Mouse (Mus musculus) forebrain, embryonic 10.5 days (tissue): ENCODE measurements at regions not wholly inside any gene's neighbourhood (a gene's known extent, or its start where the extent isn't known, plus 50 kb on each side); places are given as distances from the start of the nearest gene placed in this dataset.
"Not testable (repeated sequence)": the region's sequence is repeated elsewhere in the genome, so short reads cannot be mapped to it uniquely, and the experiment has no call there.

ENCODE experiments used
- DNase-seq: peaks from one replicate; pipeline ENCODE4 v3.0.0-alpha.2; 2017; ENCODE audit warnings: low spot score; ENCODE audit errors: extremely low spot score
- H3K27ac ChIP-seq: fragments of 300-500 bp; sonication (generic); 2 replicates; pipeline ENCODE4 v1.5.1; 2016; ENCODE audit warnings: mild to moderate bottlenecking
- H3K27me3 ChIP-seq: fragments of 300-500 bp; sonication (generic); 2 replicates; pipeline ENCODE4 v1.6.1; 2016; ENCODE audit warnings: mild to moderate bottlenecking; ENCODE audit not compliant: poor library complexity, severe bottlenecking
- H3K36me3 ChIP-seq: fragments of 300-500 bp; sonication (generic); replicated peaks from 2 replicates; pipeline ENCODE4 v1.6.1; 2016; ENCODE audit warnings: mild to moderate bottlenecking, moderate library complexity
- H3K4me1 ChIP-seq: fragments of 300-500 bp; sonication (generic); 2 replicates; pipeline ENCODE4 v1.6.1; 2016
- H3K4me3 ChIP-seq: fragments of 300-500 bp; sonication (generic); 2 replicates; pipeline ENCODE4 v1.5.1; 2016; ENCODE audit warnings: mild to moderate bottlenecking, moderate library complexity
- H3K9me3 ChIP-seq: fragments of 300-500 bp; sonication (generic); 2 replicates; pipeline ENCODE4 v1.6.1; 2016; ENCODE audit warnings: mild to moderate bottlenecking, moderate library complexity
- WGBS: fragments of 180-500 bp; shearing (Covaris S2); methylation state at CpG from one replicate; pipeline ENCODE4 v1.1.7; 2016; 5-methylcytosine and 5-hydroxymethylcytosine counted together

GRCm38 (mm10) chr10:68967976-68968968 lies 183.0 kb upstream of the Rhobtb1 start:
- WGBS = 86% methylated on average over 15 of the region's 15 CpGs
- H3K9me3 ChIP-seq = no peaks in the 10 kb centered on the region
- no peak for DNase-seq
- no peak overlapping the region for H3K4me3 ChIP-seq
- H3K27me3 ChIP-seq = no peaks in the 10 kb centered on the region
- no peak overlapping the region for H3K27ac ChIP-seq
- H3K36me3 ChIP-seq = no peaks in the 10 kb centered on the region
- no peaks in the 10 kb centered on the region for H3K4me1 ChIP-seq

GRCm38 (mm10) chr10:68970521-68970920 lies 180.7 kb upstream of the Rhobtb1 start:
- DNase-seq = no peak
- Histone ChIP-seq H3K4me3 (no peak overlapping the region), H3K27ac (no peak overlapping the region), H3K27me3 (no peaks in the 10 kb centered on the region), H3K9me3 (no peaks in the 10 kb centered on the region), H3K36me3 (no peaks in the 10 kb centered on the region), H3K4me1 (no peaks in the 10 kb centered on the region)
- WGBS = 94% methylated on average over 2 of the region's 2 CpGs

- H3K36me3 ChIP-seq = no peaks in the 10 kb centered on the region
- no peaks in the 10 kb centered on the region for H3K4me1 ChIP-seq
- H3K9me3 ChIP-seq = no peaks in the 10 kb centered on the region
- DNase-seq = no peak
- H3K27ac ChIP-seq = no peak overlapping the region
- WGBS = 81% methylated on average over 7 of the region's 7 CpGs
- H3K4me3 ChIP-seq = no peak overlapping the region
- H3K27me3 ChIP-seq = no peaks in the 10 kb centered on the region
These were observed 176.5 kb upstream of the Rhobtb1 start for GRCm38 (mm10) chr10:68974771-68975170.

- H3K4me1 ChIP-seq = no peaks in the 10 kb centered on the region
- H3K4me3 ChIP-seq = no peak overlapping the region
- H3K27me3 ChIP-seq = no peaks in the 10 kb centered on the region
- H3K27ac ChIP-seq = no peak overlapping the region
- no peaks in the 10 kb centered on the region for H3K36me3 ChIP-seq
- 93% methylated on average over 10 of the region's 10 CpGs for WGBS
- no peaks in the 10 kb centered on the region for H3K9me3 ChIP-seq
- DNase-seq = no peak
These were observed 174.7 kb upstream of the Rhobtb1 start for GRCm38 (mm10) chr10:68976443-68977025.

GRCm38 (mm10) chr10:68978115-68978514 lies 173.1 kb upstream of the Rhobtb1 start:
- DNase-seq = no peak
- WGBS = 63% methylated on average over 4 of the region's 4 CpGs
- H3K4me1 ChIP-seq = no peaks in the 10 kb centered on the region
- no peaks in the 10 kb centered on the region for H3K27me3 ChIP-seq
- no peaks in the 10 kb centered on the region for H3K9me3 ChIP-seq
- no peak overlapping the region for H3K27ac ChIP-seq
- no peaks in the 10 kb centered on the region for H3K36me3 ChIP-seq
- no peak overlapping the region for H3K4me3 ChIP-seq

GRCm38 (mm10) chr10:68979949-68980348 lies 171.3 kb upstream of the Rhobtb1 start:
- no peaks in the 10 kb centered on the region for H3K36me3 ChIP-seq
- no peaks in the 10 kb centered on the region for H3K9me3 ChIP-seq
- DNase-seq = no peak
- no peaks in the 10 kb centered on the region for H3K27me3 ChIP-seq
- WGBS = 92% methylated on average over 7 of the region's 7 CpGs
- no peak overlapping the region for H3K4me3 ChIP-seq
- H3K4me1 ChIP-seq = no peaks in the 10 kb centered on the region
- no peak overlapping the region for H3K27ac ChIP-seq

- no peaks in the 10 kb centered on the region for H3K9me3 ChIP-seq
- no peaks in the 10 kb centered on the region for H3K4me1 ChIP-seq
- H3K36me3 ChIP-seq = no peaks in the 10 kb centered on the region
- no peak for DNase-seq
- no peak overlapping the region for H3K27ac ChIP-seq
- H3K4me3 ChIP-seq = no peak overlapping the region
- H3K27me3 ChIP-seq = no peaks in the 10 kb centered on the region
- 89% methylated on average over 8 of the region's 8 CpGs for WGBS
These were observed 168.9 kb upstream of the Rhobtb1 start for GRCm38 (mm10) chr10:68982288-68982687.

- WGBS = 89% methylated on average over 6 of the region's 6 CpGs
- no peaks in the 10 kb centered on the region for H3K9me3 ChIP-seq
- no peak overlapping the region for H3K27ac ChIP-seq
- DNase-seq = no peak
- no peaks in the 10 kb centered on the region for H3K4me1 ChIP-seq
- H3K36me3 ChIP-seq = no peaks in the 10 kb centered on the region
- H3K27me3 ChIP-seq = no peaks in the 10 kb centered on the region
- H3K4me3 ChIP-seq = no peak overlapping the region
These were observed 160.7 kb upstream of the Rhobtb1 start for GRCm38 (mm10) chr10:68990584-68990983.

- Histone ChIP-seq H3K4me1 (no peaks in the 10 kb centered on the region), H3K4me3 (no peak overlapping the region), H3K27ac (no peak overlapping the region), H3K9me3 (0 out of 2 replicates have a peak, but pooled peaks cover 7% of the 10 kb centered on the region), H3K27me3 (no peaks in the 10 kb centered on the region), H3K36me3 (no peaks in the 10 kb centered on the region)
- 92% methylated on average over 6 of the region's 6 CpGs for WGBS
- no peak for DNase-seq
These were observed 151.6 kb upstream of the Rhobtb1 start for GRCm38 (mm10) chr10:68999610-69000009.

- H3K4me1 ChIP-seq = no peaks in the 10 kb centered on the region
- no peak for DNase-seq
- H3K4me3 ChIP-seq = no peak overlapping the region
- no peak overlapping the region for H3K27ac ChIP-seq
- no peaks in the 10 kb centered on the region for H3K27me3 ChIP-seq
- 0 out of 2 replicates have a peak, but pooled peaks cover 7% of the 10 kb centered on the region for H3K9me3 ChIP-seq
- WGBS = 91% methylated on average over 12 of the region's 12 CpGs
- no peaks in the 10 kb centered on the region for H3K36me3 ChIP-seq
These were observed 149.4 kb upstream of the Rhobtb1 start for GRCm38 (mm10) chr10:69001654-69002435.

- H3K4me1 ChIP-seq = no peaks in the 10 kb centered on the region
- WGBS = 49% methylated on average over 9 of the region's 9 CpGs
- 0 out of 2 replicates have a peak, but pooled peaks cover 4% of the 10 kb centered on the region for H3K9me3 ChIP-seq
- H3K27ac ChIP-seq = no peak overlapping the region
- no peak overlapping the region for H3K4me3 ChIP-seq
- H3K27me3 ChIP-seq = no peaks in the 10 kb centered on the region
- H3K36me3 ChIP-seq = no peaks in the 10 kb centered on the region
- peak; percentile 74 for DNase-seq
These were observed 145.9 kb upstream of the Rhobtb1 start for GRCm38 (mm10) chr10:69005199-69005872.

GRCm38 (mm10) chr10:69008679-69009078 lies 142.6 kb upstream of the Rhobtb1 start:
- H3K9me3 ChIP-seq, H3K27ac ChIP-seq, H3K36me3 ChIP-seq, H3K4me1 ChIP-seq, DNase-seq, H3K4me3 ChIP-seq, H3K27me3 ChIP-seq: not testable (repeated sequence)
- WGBS = 86% methylated on average over 8 of the region's 8 CpGs
